Mouse (Mus musculus): Measurements from ENCODE around the gene Wwc1.
"Not testable (repeated sequence)": the region's sequence is repeated elsewhere in the genome, so short reads cannot be mapped to it uniquely, and the experiment has no call there.

Wwc1 gene

GRCm38 (mm10) chr11:35837156-35838126 lies 142.9 kb downstream of the Wwc1 start:
- no peak for DNase-seq (ENCODE audit: low read depth, low spot score)

- peak; percentile 97 for DNase-seq (ENCODE audit: low read depth, low spot score)
Observed at GRCm38 (mm10) chr11:35834022-35834760, 146.1 kb downstream of the Wwc1 start, which contains the start of gene Rars. Gene Rars (minus strand): TSS chr11:35834506.

GRCm38 (mm10) chr11:35833270-35833669 lies 147.1 kb downstream of the Wwc1 start:
- no peak for DNase-seq (ENCODE audit: low read depth, low spot score)

- DNase-seq (ENCODE audit: low read depth, low spot score), result no peak
Observed at GRCm38 (mm10) chr11:35832139-35832538, 148.2 kb downstream of the Wwc1 start.

GRCm38 (mm10) chr11:35827714-35828113 lies 152.6 kb downstream of the Wwc1 start:
- DNase-seq (ENCODE audit: low read depth, low spot score), result no peak

- DNase-seq (ENCODE audit: low read depth, low spot score), result no peak
Observed at GRCm38 (mm10) chr11:35816316-35816715, 164.0 kb downstream of the Wwc1 start.

GRCm38 (mm10) chr11:35811458-35811857 lies 168.9 kb downstream of the Wwc1 start:
- peak; percentile 81 for DNase-seq (ENCODE audit: low read depth, low spot score)

GRCm38 (mm10) chr11:35801332-35801731 lies 179.0 kb downstream of the Wwc1 start:
- DNase-seq (ENCODE audit: low read depth, low spot score), result peak; percentile 58

GRCm38 (mm10) chr11:35798874-35799273 lies 181.5 kb downstream of the Wwc1 start, which contains the start of gene Fbll1:
Gene Fbll1 (minus strand): TSS chr11:35798884.
- DNase-seq (ENCODE audit: low read depth, low spot score), result peak; percentile 78

- no peak for DNase-seq (ENCODE audit: low read depth, low spot score)
Observed at GRCm38 (mm10) chr11:35798495-35798820, 181.9 kb downstream of the Wwc1 start.

- DNase-seq (ENCODE audit: low read depth, low spot score), result peak; percentile 37
Observed at GRCm38 (mm10) chr11:35797751-35798494, 182.4 kb downstream of the Wwc1 start.

- DNase-seq (ENCODE audit: low read depth, low spot score), result not testable (repeated sequence)
Observed at GRCm38 (mm10) chr11:35792800-35793199, 187.5 kb downstream of the Wwc1 start.

- peak; percentile 46 for DNase-seq (ENCODE audit: low read depth, low spot score)
Observed at GRCm38 (mm10) chr11:35788443-35788842, 191.9 kb downstream of the Wwc1 start.

Measured in ZHBTc4 (cell line).